Mouse (Mus musculus) liver, postnatal 0 days (tissue): Measurements from ENCODE around the gene Kdm8. TPM values are rescaled to one million over a fixed set of nuclear protein-coding genes. Genes with fewer than 3 reads are reported as not detected.

Experiments used
- ATAC-seq: fragments of 200-750 bp; cut with Nextera tagmentation; 2 replicates; pipeline ENCODE4 v1.8.0; 2017; ENCODE audit warnings: mild to moderate bottlenecking, moderate library complexity
- DNase-seq: peaks from one replicate; pipeline ENCODE4 v3.0.0-alpha.2; 2016
- H3K27ac ChIP-seq: fragments of 300-500 bp; sonication (generic); 2 replicates; pipeline ENCODE4 v1.5.1; 2014; ENCODE audit warnings: antibody characterized with exemption, moderate library complexity, mild to moderate bottlenecking, low read depth
- H3K27me3 ChIP-seq: fragments of 300-500 bp; sonication (generic); 2 replicates; pipeline ENCODE4 v1.6.1; 2014; ENCODE audit warnings: low read length, control low read depth, mixed read lengths; ENCODE audit not compliant: insufficient read depth
- H3K36me3 ChIP-seq: fragments of 300-500 bp; sonication (generic); replicated peaks from 2 replicates; pipeline ENCODE4 v1.6.1; 2014; ENCODE audit warnings: mild to moderate bottlenecking, control low read depth, low read length, moderate library complexity, mixed read lengths; ENCODE audit not compliant: insufficient read depth
- H3K4me1 ChIP-seq: fragments of 300-500 bp; sonication (generic); 2 replicates; pipeline ENCODE4 v1.6.1; 2014; ENCODE audit warnings: antibody characterized with exemption, mild to moderate bottlenecking, control low read depth; ENCODE audit not compliant: insufficient read depth
- H3K4me2 ChIP-seq: fragments of 300-500 bp; sonication (generic); 2 replicates; pipeline ENCODE4 v1.6.1; 2014; ENCODE audit warnings: low read depth, mild to moderate bottlenecking, low read length, moderate library complexity, mixed read lengths
- H3K4me3 ChIP-seq: fragments of 300-500 bp; sonication (generic); 2 replicates; pipeline ENCODE4 v1.5.1; 2014; ENCODE audit warnings: low read depth, low read length
- H3K9ac ChIP-seq: fragments of 300-500 bp; sonication (generic); replicated peaks from 2 replicates; pipeline ENCODE4 v1.6.1; 2014; ENCODE audit warnings: mild to moderate bottlenecking, moderate library complexity
- H3K9me3 ChIP-seq: fragments of 300-500 bp; sonication (generic); 2 replicates; pipeline ENCODE4 v1.6.1; 2016; ENCODE audit warnings: mild to moderate bottlenecking, control low read depth, low read length, mixed read lengths
- CTCF ChIP-seq: sonication (generic); IDR thresholded peaks from 2 replicates; pipeline ENCODE4 v1.5.1; 2016; ENCODE audit warnings: antibody characterized with exemption, low read depth
- EP300 ChIP-seq: IDR thresholded peaks from 2 replicates; pipeline ENCODE4 v1.6.1; 2016; ENCODE audit warnings: antibody characterized with exemption, low read depth, mild to moderate bottlenecking
- WGBS: fragments of 180-500 bp; shearing (Covaris S2); extraction: QIAGEN DNeasy Blood & Tissue Kit; methylation state at CpG from one replicate; pipeline ENCODE4 v1.1.7; 2014; ENCODE audit not compliant: insufficient replicate concordance; 5-methylcytosine and 5-hydroxymethylcytosine counted together
- polyA plus RNA-seq: library from polyadenylated mRNA; unstranded; fragments of >200 nt; fragmentation: Nextera tagmentation; extraction: Ambion mirVana; gene quantifications from 2 replicates; pipeline ENCODE4 v1.2.1, GENCODE M21; 2015

The Kdm8 gene
- 2.1 and 2.8 TPM in 2 replicates for polyA plus RNA-seq

DNA sequence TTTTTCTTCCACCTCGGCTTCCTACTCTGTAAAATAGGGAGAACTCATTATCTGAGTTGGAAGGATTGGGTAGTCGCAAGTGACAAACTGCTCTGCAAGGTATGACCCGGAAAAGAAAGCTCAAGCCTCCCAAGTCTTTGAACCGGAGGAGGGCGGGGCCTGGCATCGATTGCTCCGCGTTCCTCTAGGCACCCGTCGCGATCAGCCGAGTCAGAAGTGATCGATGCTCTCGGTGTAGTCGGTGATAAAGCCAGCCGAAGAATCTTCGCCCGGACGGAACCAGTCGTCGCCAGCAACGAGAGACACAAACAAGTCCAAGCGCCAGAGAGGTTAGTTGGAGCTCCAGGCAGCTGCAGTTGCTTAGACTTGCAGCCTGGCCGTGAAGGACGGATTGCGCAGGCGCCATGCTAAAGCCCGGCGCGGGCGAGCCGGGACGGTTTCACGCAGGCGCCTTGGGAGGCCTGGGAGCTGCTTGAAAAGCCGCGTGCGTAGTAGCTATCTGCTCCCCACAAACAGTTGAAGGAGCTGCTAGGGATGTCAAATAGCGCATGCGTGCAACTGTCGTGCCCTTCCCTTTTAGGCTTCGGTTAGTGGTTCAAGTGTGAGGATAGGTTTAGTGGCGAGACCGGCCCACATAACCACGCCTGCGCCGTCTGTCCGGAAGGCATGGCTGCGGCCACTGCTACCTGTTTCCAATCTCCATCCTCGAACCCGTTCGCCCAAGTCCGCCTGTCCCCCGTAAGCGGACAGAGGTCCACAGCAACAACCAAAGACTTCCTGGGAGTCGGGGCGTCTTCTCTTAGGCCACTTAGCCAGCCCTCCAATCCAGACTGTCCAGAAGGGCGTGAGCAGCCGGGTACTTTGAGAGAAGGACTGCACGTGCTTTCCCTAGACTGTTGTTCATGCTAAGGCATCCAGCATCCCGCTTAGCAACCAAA lies at the start of gene Kdm8:
TSS of gene Kdm8 (plus strand) at position 213 of the 938 bp plus-strand sequence.
- DNase-seq: peak; percentile 95
- Histone ChIP-seq H3K36me3 (no peaks in the 10 kb centered on the region), H3K9me3 (no peaks in the 10 kb centered on the region), H3K4me2 (peak within 1 kb of the TSS; percentile 88), H3K4me1 (peaks cover 21% of the 10 kb centered on the region), H3K27me3 (no peaks in the 10 kb centered on the region), H3K27ac (peak within 1 kb of the TSS; percentile 97), H3K9ac (peak within 1 kb of the TSS; percentile 82), H3K4me3 (peak within 1 kb of the TSS; percentile 76)
- TF ChIP-seq CTCF (no peak), EP300 (peak; percentile 66)
- peak; percentile 98 for ATAC-seq
- WGBS: 1% methylated on average over 61 of the region's 61 CpGs

DNA sequence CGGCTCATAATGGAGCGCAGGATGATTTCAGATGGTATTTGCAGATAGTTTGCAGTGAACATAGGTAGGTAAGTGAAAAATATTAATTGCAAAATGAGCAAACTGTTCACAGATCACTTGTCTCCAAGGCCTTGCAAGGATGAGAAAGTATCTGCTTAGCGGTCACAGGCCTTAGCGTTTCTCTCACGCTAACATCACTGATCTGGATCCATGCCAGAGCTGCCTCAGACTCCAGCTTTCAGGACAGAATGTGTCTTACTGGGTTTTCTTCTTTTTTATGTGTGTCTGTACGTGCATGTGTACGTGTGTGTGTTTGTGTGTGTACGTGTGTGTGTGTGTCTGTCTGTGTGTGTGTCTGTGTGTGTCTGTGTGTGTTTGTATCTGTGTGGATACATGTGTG lies 46.4 kb upstream of the Kdm8 start:
- 76% methylated on average over 8 of the region's 8 CpGs for WGBS
- H3K4me3 ChIP-seq: no peak overlapping the region
- ATAC-seq: no peak
- TF ChIP-seq EP300 (no peak), CTCF (no peak)
- H3K9me3 ChIP-seq: no peaks in the 10 kb centered on the region
- H3K27me3 ChIP-seq: peaks cover 10% of the 10 kb centered on the region
- H3K4me2 ChIP-seq: no peak overlapping the region
- H3K36me3 ChIP-seq: no peaks in the 10 kb centered on the region
- H3K4me1 ChIP-seq: peaks cover 1% of the 10 kb centered on the region; the same call in 1 of the 2 replicates
- DNase-seq: no peak
- H3K9ac ChIP-seq: no peak overlapping the region
- H3K27ac ChIP-seq: no peak overlapping the region

DNA sequence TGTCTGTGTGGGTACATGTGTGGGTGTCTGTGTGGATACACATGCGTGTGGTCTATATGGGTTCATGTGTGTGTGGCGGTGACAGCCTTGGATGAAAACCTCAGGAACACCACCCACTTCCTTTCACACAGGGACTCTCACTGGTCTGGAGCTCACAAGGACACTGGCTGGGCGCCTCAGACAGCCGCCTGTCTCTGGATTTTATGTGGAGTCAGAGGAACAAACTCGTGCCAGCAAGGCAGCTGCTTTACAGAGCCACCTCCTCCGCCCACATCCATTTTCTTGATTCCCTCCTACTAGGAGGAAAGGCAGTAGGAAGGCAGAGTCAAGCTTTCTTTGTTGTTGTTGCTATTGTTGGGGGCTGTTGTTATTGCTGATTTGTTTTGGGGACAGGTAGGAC lies 45.8 kb upstream of the Kdm8 start:
- Histone ChIP-seq H3K36me3 (no peaks in the 10 kb centered on the region), H3K9me3 (no peaks in the 10 kb centered on the region), H3K4me1 (no peaks in the 10 kb centered on the region), H3K4me2 (no peak overlapping the region), H3K9ac (no peak overlapping the region), H3K27ac (no peak overlapping the region), H3K4me3 (no peak overlapping the region), H3K27me3 (peaks cover 10% of the 10 kb centered on the region)
- TF ChIP-seq EP300: no peak
- no peak for TF ChIP-seq CTCF
- ATAC-seq (no peak), DNase-seq (no peak)
- 52% methylated on average over 6 of the region's 6 CpGs for WGBS

DNA sequence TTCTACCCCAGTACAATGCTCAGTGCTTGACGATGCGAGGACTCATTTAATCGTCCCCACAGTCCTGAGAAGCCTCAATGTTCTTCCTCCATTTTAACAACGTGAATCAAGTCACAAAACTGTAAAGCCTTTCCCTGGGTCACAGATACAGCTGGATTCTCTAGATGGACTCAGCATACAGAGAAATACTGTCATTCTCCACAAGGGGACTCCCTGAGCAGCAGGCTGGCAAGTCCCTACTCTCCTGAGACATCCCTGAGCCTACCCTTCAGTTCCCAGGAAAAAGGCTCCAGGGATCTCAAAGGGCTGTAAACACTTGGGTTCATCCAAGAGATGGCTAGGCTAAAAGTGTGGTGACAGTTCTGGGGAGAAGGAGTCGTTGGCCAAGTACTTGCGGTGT lies 37.3 kb upstream of the Kdm8 start:
- TF ChIP-seq CTCF (peak; percentile 30; the same call in 1 of the 2 replicates), EP300 (no peak)
- Histone ChIP-seq H3K9ac (no peak overlapping the region), H3K4me1 (no peaks in the 10 kb centered on the region), H3K27ac (no peak overlapping the region), H3K36me3 (no peaks in the 10 kb centered on the region), H3K27me3 (no peaks in the 10 kb centered on the region), H3K4me2 (no peak overlapping the region), H3K9me3 (no peaks in the 10 kb centered on the region), H3K4me3 (no peak overlapping the region)
- ATAC-seq: no peak
- 65% methylated on average over 6 of the region's 6 CpGs for WGBS
- no peak for DNase-seq

DNA sequence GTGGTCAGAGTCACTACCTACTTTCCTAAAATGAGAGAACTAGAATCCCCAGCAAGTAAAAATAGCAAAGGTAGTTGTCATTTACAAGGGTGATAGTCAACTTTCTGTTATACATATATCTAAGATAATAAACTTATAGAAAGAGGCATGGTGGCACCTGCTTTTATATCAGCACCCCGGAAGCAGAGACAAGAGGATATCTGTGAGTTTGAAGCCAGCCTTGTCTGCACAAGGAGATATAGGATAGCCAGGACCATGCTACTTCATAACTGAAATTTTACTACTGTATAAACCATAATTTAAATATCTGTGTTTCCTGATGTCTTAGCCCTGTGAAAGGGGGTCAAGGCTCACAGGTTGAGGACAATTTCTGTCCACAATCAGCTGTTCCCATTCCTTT lies 29.4 kb upstream of the Kdm8 start:
- no peak for TF ChIP-seq CTCF
- H3K27ac ChIP-seq: no peak overlapping the region
- no peaks in the 10 kb centered on the region for H3K27me3 ChIP-seq
- H3K4me3 ChIP-seq: no peak overlapping the region
- H3K36me3 ChIP-seq: no peaks in the 10 kb centered on the region
- no peaks in the 10 kb centered on the region for H3K9me3 ChIP-seq
- no peak overlapping the region for H3K4me2 ChIP-seq
- DNase-seq (no peak), ATAC-seq (no peak)
- 61% methylated on average over 1 of the region's 1 CpGs for WGBS
- H3K9ac ChIP-seq: no peak overlapping the region
- H3K4me1 ChIP-seq: no peaks in the 10 kb centered on the region

DNA sequence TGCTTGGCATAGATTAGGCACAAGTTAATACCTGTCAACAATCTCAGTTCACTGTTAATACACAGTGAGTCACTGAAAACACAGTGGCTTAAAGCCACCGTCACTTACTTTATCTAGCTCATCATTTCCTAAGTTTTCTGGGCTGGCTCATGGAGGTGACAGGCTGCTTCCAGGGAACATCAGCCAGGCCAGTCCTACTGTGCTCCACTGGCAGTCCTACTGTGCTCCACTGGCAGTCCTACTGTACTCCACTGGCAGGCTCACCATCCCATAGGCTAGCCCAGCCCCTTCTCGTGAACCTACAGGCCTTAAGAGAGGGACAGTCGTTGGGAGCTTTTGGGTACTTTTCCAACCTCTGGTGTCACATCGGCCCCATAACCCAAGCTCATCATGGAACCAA lies 28.7 kb upstream of the Kdm8 start:
- DNase-seq (no peak), ATAC-seq (no peak)
- H3K27me3 ChIP-seq: no peaks in the 10 kb centered on the region
- H3K9me3 ChIP-seq: no peaks in the 10 kb centered on the region
- H3K27ac ChIP-seq: no peak overlapping the region
- no peaks in the 10 kb centered on the region for H3K4me1 ChIP-seq
- H3K4me3 ChIP-seq: no peak overlapping the region
- H3K9ac ChIP-seq: no peak overlapping the region
- WGBS: 83% methylated on average over 4 of the region's 4 CpGs
- TF ChIP-seq CTCF (no peak), EP300 (no peak)
- no peak overlapping the region for H3K4me2 ChIP-seq
- no peaks in the 10 kb centered on the region for H3K36me3 ChIP-seq
